Mouse (Mus musculus) leukemia stem cell, adult 10-12 weeks (primary cell): ENCODE results near the gene Cabp2. TPM values are rescaled to one million over a fixed set of nuclear protein-coding genes. Genes with fewer than 3 reads are reported as not detected.

Experiments
- polyA plus RNA-seq: library from polyadenylated mRNA; stranded (reverse); fragments of >175 nt; gene quantifications from 2 replicates; pipeline ENCODE4 v1.2.3, GENCODE M21; 2012; ENCODE audit warnings: low replicate concordance

The Cabp2 gene
- polyA plus RNA-seq, result not detected in 2 replicates

DNA sequence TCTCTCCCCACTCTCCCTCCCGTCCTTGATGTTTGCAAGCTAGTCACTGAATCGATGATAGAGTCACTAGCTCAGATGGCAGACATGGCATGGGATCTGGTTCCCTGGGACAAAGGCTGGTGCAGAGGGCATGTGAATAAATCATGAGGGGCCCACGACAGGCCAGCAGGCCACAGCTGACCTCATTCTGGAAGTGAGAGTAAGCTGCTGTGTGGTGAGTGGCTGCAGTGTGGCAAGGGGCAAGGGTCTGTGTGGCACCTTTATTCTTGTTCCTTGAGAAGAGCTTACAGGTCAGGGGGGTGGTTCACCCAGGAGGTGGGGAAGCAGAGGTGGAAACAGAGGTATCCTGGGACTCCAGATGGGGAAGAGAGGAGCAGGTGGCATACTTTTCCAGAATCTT lies at the start of gene Cabp2:
Gene Cabp2, plus strand, starts transcription at position 185 of the 400 bp plus-strand sequence.

DNA sequence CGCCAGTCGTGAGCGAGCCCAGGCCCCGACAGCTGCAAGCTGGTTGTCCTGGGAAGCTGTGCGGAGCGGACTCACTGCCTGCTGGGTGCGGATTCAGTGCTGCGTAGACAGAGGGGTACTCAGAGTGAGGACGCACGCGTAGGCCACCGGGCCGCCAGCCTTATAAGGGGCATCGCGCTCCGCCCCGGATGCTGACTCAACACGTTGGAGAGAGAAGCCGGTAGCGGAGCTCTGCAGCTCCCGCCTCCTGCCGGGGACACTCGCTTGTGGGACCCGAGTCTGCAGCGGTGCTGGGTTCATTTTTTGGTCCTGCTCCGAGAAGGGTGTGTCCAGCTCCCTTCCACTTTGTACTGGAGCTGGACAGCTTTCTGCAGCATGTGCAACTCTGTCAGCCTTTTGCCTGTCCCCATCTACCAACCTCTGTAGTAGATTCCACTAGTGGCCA lies 43.6 kb upstream of the Cabp2 start, which contains the start of gene Gstp1:
Gene Gstp1, minus strand, starts transcription at position 198 of the 445 bp plus-strand sequence.

DNA sequence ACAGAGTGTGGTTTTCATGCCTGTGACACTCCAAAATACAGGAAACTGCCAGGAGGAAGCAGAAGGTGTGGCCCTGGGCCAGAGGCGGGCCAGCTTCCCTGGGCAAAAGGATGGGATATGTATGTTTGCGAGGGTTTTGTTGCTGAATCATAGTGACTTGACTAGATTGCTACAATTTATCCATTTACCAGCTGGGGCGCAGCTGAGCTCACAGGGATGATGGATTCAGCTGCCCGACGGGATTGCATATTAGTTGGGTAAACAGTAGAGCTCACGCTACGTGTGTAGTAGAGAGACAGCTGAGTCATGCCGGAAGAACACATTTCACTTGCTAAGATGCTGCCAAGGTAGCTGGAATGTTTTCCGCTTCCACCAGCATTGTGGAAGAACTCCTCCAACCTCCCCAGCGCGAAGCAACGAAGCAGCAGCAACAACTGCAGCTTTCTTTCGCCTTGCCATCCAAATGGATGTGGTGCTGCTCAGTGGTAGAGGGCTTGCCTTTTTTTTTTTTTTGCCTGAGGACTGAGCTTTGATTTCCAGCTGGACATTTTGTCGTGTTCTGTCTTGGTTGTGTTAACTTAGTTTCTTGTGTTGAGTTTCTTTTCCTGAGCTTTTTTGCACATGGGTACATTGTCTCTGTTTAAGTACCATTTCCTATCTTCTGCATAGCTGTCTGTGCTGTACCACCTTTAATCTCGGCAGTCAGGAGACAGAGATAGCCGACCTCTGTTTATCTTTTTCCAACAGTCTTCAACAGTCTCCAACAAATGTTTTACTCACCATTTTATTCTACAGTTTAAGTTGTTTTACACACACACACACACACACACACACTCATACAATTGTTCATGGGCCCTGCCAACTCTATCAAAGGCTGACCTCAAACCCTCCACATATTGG lies 35.2 kb upstream of the Cabp2 start, which contains the start of gene Gstp2:
Gene Gstp2, minus strand, starts transcription at position 58 of the 900 bp plus-strand sequence.

GRCm38 (mm10) chr19:4059069-4059740 lies 22.2 kb upstream of the Cabp2 start, which contains the start of gene Gstp3:
Gene Gstp3 (minus strand): TSS chr19:4059569.

GRCm38 (mm10) chr19:4096642-4097440 lies 15.5 kb downstream of the Cabp2 start, which contains the start of gene Cdk2ap2:
Gene Cdk2ap2 (plus strand): TSS chr19:4097182.

DNA sequence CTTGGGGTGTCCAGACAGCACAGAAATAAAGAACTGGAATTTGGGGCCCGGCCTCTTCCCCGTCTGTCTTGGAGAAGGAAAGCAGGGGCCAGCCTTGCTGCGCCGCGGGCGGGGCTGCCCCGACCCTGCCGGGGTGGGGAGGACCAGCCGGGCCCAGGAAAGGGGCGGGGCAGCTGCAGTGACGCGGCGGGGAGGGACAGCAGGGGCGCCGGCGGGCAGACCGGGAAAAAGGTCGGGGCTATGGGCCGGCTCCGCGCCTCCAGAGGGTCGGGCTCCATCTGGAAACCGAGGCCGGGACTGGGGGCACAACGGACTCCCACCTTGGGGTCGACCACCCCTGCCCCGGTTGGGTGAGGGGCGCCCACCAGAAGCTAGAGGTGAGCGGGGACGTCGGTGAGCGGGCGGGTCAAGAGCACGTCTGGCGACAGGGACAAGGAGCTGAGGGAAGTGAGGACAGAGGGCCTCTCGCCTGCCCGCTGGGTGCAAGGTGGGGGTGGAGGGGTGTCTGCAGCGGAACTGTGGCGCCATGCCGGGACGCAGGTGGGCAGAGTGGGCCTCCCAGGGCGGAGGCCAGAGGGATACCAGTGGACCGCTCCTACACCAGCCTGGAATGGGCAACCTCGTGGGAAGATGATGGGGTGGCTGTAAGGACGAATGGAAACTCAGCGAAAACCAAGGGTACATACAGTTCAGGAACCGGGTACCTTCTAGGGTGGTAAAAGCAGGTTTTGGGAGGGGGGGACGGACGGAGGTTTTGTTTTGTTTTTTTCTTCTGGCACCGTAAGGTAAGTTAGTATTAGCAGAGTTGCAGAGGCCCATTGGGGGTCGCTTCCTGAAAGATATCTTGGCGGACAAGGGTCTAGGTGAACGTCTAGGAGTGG lies 18.7 kb downstream of the Cabp2 start, which contains the start of gene Pitpnm1:
Gene Pitpnm1, plus strand, starts transcription at position 162 of the 881 bp plus-strand sequence.

GRCm38 (mm10) chr19:4125741-4126696 lies 44.6 kb downstream of the Cabp2 start, which contains the start of gene Aip:
Gene Aip (minus strand): TSS chr19:4125858.

Other genes starting within 250 kb of the Cabp2 start
- gene Chka, start 229.8 kb upstream of the Cabp2 start, polyA plus RNA-seq, result 11.0 and 16.6 TPM in 2 replicates
- 75.8 and 86.6 TPM in 2 replicates for gene Tcirg1, start 174.4 kb upstream of the Cabp2 start, polyA plus RNA-seq
- 14.8 and 113 TPM in 2 replicates for gene Ndufs8, start 168.8 kb upstream of the Cabp2 start, polyA plus RNA-seq
- 3.5 and 4.9 TPM in 2 replicates for gene Aldh3b1, start 151.8 kb upstream of the Cabp2 start, polyA plus RNA-seq
- 122 and 124 TPM in 2 replicates for gene Unc93b1, start 146.4 kb upstream of the Cabp2 start, polyA plus RNA-seq
- not detected in 2 replicates for gene Aldh3b3, start 122.9 kb upstream of the Cabp2 start, polyA plus RNA-seq
- gene Aldh3b2, start 109.2 kb upstream of the Cabp2 start, polyA plus RNA-seq, result 0.26 and 0.83 TPM in 2 replicates
- 4.2 and 13.1 TPM in 2 replicates for gene Acy3, start 95.0 kb upstream of the Cabp2 start, polyA plus RNA-seq
- gene Tbx10, start 88.8 kb upstream of the Cabp2 start, polyA plus RNA-seq, result not detected in 2 replicates
- gene Nudt8, start 81.0 kb upstream of the Cabp2 start, polyA plus RNA-seq, result 18.3 and 18.7 TPM in 2 replicates
- 5.0 TPM in 2 replicates for gene Gm49405, start 81.0 kb upstream of the Cabp2 start, polyA plus RNA-seq
- gene Doc2g, start 78.3 kb upstream of the Cabp2 start, polyA plus RNA-seq, result 9.6 and 25.7 TPM in 2 replicates
- gene Ndufv1, start 68.8 kb upstream of the Cabp2 start, polyA plus RNA-seq, result 116 and 238 TPM in 2 replicates
- gene Gstp1, start 43.6 kb upstream of the Cabp2 start, polyA plus RNA-seq, result 87.4 and 343 TPM in 2 replicates
- gene Gstp2, start 35.6 kb upstream of the Cabp2 start, polyA plus RNA-seq, result 0.83 TPM in 1 of 2 replicates, not detected in the other
- gene Gstp3, start 22.0 kb upstream of the Cabp2 start, polyA plus RNA-seq, result 8.9 and 10.2 TPM in 2 replicates
- 187 and 207 TPM in 2 replicates for gene Cdk2ap2, start 15.6 kb downstream of the Cabp2 start, polyA plus RNA-seq
- gene Pitpnm1, start 18.4 kb downstream of the Cabp2 start, polyA plus RNA-seq, result 116 and 152 TPM in 2 replicates
- gene Aip, start 44.3 kb downstream of the Cabp2 start, polyA plus RNA-seq, result 140 and 201 TPM in 2 replicates
- not detected in 2 replicates for gene Gpr152, start 58.2 kb downstream of the Cabp2 start, polyA plus RNA-seq
- gene Cabp4, start 62.5 kb downstream of the Cabp2 start, polyA plus RNA-seq, result 0.80 and 4.6 TPM in 2 replicates
- gene Coro1b, start 67.0 kb downstream of the Cabp2 start, polyA plus RNA-seq, result 68.6 and 81.7 TPM in 2 replicates
- 311 and 444 TPM in 2 replicates for gene Ptprcap, start 72.0 kb downstream of the Cabp2 start, polyA plus RNA-seq
- gene Rps6kb2, start 81.8 kb downstream of the Cabp2 start, polyA plus RNA-seq, result 165 and 201 TPM in 2 replicates
- 2.9 and 5.8 TPM in 2 replicates for gene Carns1, start 93.9 kb downstream of the Cabp2 start, polyA plus RNA-seq
- 91.7 and 91.9 TPM in 2 replicates for gene Tbc1d10c, start 109.7 kb downstream of the Cabp2 start, polyA plus RNA-seq
- 230 and 449 TPM in 2 replicates for gene Ppp1ca, start 110.5 kb downstream of the Cabp2 start, polyA plus RNA-seq
- 31.9 and 46.0 TPM in 2 replicates for gene Rad9a, start 120.1 kb downstream of the Cabp2 start, polyA plus RNA-seq
- gene Clcf1, start 132.7 kb downstream of the Cabp2 start, polyA plus RNA-seq, result 22.4 and 34.6 TPM in 2 replicates
- gene AC109138.7, start 132.8 kb downstream of the Cabp2 start, polyA plus RNA-seq, result 2.6 and 21.1 TPM in 2 replicates
- gene Pold4, start 150.3 kb downstream of the Cabp2 start, polyA plus RNA-seq, result 20.7 and 38.4 TPM in 2 replicates
- 5.1 and 6.5 TPM in 2 replicates for gene Ssh3, start 187.6 kb downstream of the Cabp2 start, polyA plus RNA-seq
- gene Ankrd13d, start 201.6 kb downstream of the Cabp2 start, polyA plus RNA-seq, result 7.3 and 8.3 TPM in 2 replicates
- gene Grk2, start 224.6 kb downstream of the Cabp2 start, polyA plus RNA-seq, result 462 and 498 TPM in 2 replicates